Mouse (Mus musculus) kidney, embryonic 14.5 days (tissue): Measurements from ENCODE around the gene Abi3bp. TPM values are rescaled to one million over a fixed set of nuclear protein-coding genes. Genes with fewer than 3 reads are reported as not detected.

Experiments
- ATAC-seq: fragments of 200-750 bp; cut with Nextera tagmentation; 2 replicates; pipeline ENCODE4 v1.8.0; 2017; ENCODE audit warnings: moderate number of reproducible peaks, mild to moderate bottlenecking, moderate TSS enrichment, moderate library complexity; ENCODE audit not compliant: low FRiP score, low TSS enrichment
- H3K27ac ChIP-seq: fragments of 300-500 bp; sonication (generic); 2 replicates; pipeline ENCODE4 v1.5.1; 2014; ENCODE audit warnings: low read depth, mild to moderate bottlenecking, low read length, moderate library complexity, mixed read lengths
- H3K27me3 ChIP-seq: fragments of 300-500 bp; sonication (generic); 2 replicates; pipeline ENCODE4 v1.6.1; 2014; ENCODE audit warnings: mild to moderate bottlenecking, low read length; ENCODE audit not compliant: control insufficient read depth, insufficient read depth
- H3K36me3 ChIP-seq: fragments of 300-500 bp; sonication (generic); 2 replicates; pipeline ENCODE4 v1.6.1; 2014; ENCODE audit warnings: low read length, mixed read lengths; ENCODE audit not compliant: control insufficient read depth, insufficient read depth
- H3K4me1 ChIP-seq: fragments of 300-500 bp; sonication (generic); 2 replicates; pipeline ENCODE4 v1.6.1; 2014; ENCODE audit warnings: low read length, mixed read lengths; ENCODE audit not compliant: control insufficient read depth, insufficient read depth
- H3K4me2 ChIP-seq: fragments of 300-500 bp; sonication (generic); replicated peaks from 2 replicates; pipeline ENCODE4 v1.6.1; 2014; ENCODE audit warnings: low read depth, mild to moderate bottlenecking, low read length
- H3K4me3 ChIP-seq: fragments of 300-500 bp; sonication (generic); 2 replicates; pipeline ENCODE4 v1.5.1; 2014; ENCODE audit warnings: mild to moderate bottlenecking, low read length
- H3K9ac ChIP-seq: fragments of 300-500 bp; sonication (generic); 2 replicates; pipeline ENCODE4 v1.6.1; 2014; ENCODE audit warnings: low read depth, mild to moderate bottlenecking, low read length, moderate library complexity
- H3K9me3 ChIP-seq: fragments of 300-500 bp; sonication (generic); 2 replicates; pipeline ENCODE4 v1.6.1; 2016; ENCODE audit warnings: low read length; ENCODE audit not compliant: control insufficient read depth
- WGBS: fragments of 180-500 bp; shearing (Covaris S2); extraction: QIAGEN DNeasy Blood & Tissue Kit; methylation state at CpG from one replicate; pipeline ENCODE4 v1.1.7; 2014; 5-methylcytosine and 5-hydroxymethylcytosine counted together
- polyA plus RNA-seq: library from polyadenylated mRNA; unstranded; fragments of >200 nt; fragmentation: Nextera tagmentation; extraction: Ambion mirVana; gene quantifications from 2 replicates; pipeline ENCODE4 v1.2.1, GENCODE M21; 2014

Gene Abi3bp
- polyA plus RNA-seq, 1 experiment from 2014 or later: 2.5 TPM

- ATAC-seq: no peak
- Histone ChIP-seq H3K36me3 (no peaks in the 10 kb centered on the region), H3K27ac (no peak overlapping the region), H3K9me3 (no peaks in the 10 kb centered on the region), H3K4me2 (no peak overlapping the region), H3K4me1 (no peaks in the 10 kb centered on the region), H3K4me3 (no peak overlapping the region), H3K9ac (no peak overlapping the region), H3K27me3 (no peaks in the 10 kb centered on the region)
- WGBS: 92% methylated on average over 2 of the region's 2 CpGs
These were observed 4.5 kb upstream of the Abi3bp start for GRCm38 (mm10) chr16:56473160-56473559.

DNA sequence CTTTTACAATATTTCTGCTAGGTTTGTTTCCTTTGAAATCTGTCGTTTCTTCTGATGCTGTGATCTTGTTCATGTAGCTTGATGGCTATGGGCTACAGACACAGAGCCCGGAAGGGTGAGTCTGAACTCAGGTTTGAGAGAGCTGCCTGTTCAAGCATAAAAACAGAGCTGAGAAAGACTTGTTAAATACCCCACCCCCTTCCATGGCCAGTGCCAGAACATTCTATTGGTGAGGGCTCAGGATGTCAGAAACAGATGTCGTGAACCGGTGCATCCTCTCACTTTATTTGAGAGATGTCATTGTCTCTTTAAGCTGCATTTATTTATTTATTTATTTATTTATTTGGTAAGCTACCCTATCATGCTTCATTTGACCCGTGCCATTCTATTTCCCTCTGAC is 2.0 kb upstream of the Abi3bp start:
- no peak for ATAC-seq
- no peaks in the 10 kb centered on the region for H3K36me3 ChIP-seq
- 86% methylated on average over 5 of the region's 5 CpGs for WGBS
- no peak overlapping the region for H3K4me3 ChIP-seq
- no peaks in the 10 kb centered on the region for H3K9me3 ChIP-seq
- no peaks in the 10 kb centered on the region for H3K4me1 ChIP-seq
- H3K27me3 ChIP-seq: no peaks in the 10 kb centered on the region
- no peak overlapping the region for H3K9ac ChIP-seq
- no peak overlapping the region for H3K27ac ChIP-seq
- H3K4me2 ChIP-seq: no peak overlapping the region

DNA sequence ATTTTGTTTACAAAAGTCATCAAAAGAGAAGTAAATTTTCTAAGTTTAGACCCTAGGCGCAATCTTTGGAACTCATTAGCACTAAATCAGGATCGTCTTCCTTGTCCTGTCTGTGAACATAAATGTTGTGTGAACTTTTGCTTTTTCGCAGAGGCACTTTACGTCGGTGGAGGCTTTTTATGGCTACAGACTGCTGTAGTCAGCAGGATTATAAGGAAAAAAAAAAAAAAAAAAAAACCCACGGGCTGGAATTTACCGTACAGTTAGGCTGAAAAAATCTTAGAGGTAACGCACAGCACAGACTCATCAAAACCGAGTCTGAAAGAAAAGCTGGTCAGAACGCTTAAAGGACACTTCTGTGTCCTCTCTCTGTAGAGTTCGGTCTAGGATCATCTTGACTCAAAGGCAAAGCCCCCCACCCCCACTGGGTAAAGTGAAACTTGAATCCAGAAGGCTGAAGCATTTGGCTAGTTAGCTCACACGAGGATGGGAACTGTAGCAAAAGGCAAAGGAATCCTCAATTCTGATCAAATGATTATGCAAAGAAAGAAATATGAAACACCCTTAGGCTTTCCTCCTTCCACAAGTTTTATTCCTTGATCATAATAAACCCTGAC is 1.0 kb downstream of the Abi3bp start:
- H3K4me3 ChIP-seq: peak overlapping the region; percentile 36
- 9% methylated on average over 12 of the region's 12 CpGs for WGBS
- H3K36me3 ChIP-seq: no peaks in the 10 kb centered on the region
- H3K27ac ChIP-seq: peak overlapping the region; percentile 38; the same call in 1 of the 2 replicates
- no peaks in the 10 kb centered on the region for H3K4me1 ChIP-seq
- no peaks in the 10 kb centered on the region for H3K27me3 ChIP-seq
- H3K9ac ChIP-seq: peak overlapping the region; percentile 28; the same call in 1 of the 2 replicates
- no peaks in the 10 kb centered on the region for H3K9me3 ChIP-seq
- peak overlapping the region; percentile 39 for H3K4me2 ChIP-seq
- peak; percentile 40 for ATAC-seq

- WGBS: 70% methylated on average over 10 of the region's 10 CpGs
- Histone ChIP-seq H3K4me2 (no peak overlapping the region), H3K27me3 (no peaks in the 10 kb centered on the region), H3K27ac (no peak overlapping the region), H3K9ac (no peak overlapping the region), H3K4me1 (no peaks in the 10 kb centered on the region), H3K36me3 (no peaks in the 10 kb centered on the region), H3K4me3 (no peak overlapping the region), H3K9me3 (no peaks in the 10 kb centered on the region)
- ATAC-seq: no peak
These were observed 5.8 kb downstream of the Abi3bp start for GRCm38 (mm10) chr16:56483466-56483865.

GRCm38 (mm10) chr16:56486461-56486860 is 8.8 kb downstream of the Abi3bp start:
- no peak overlapping the region for H3K4me3 ChIP-seq
- no peak overlapping the region for H3K9ac ChIP-seq
- WGBS: 73% methylated on average over 4 of the region's 4 CpGs
- ATAC-seq: no peak
- H3K27ac ChIP-seq: no peak overlapping the region
- no peak overlapping the region for H3K4me2 ChIP-seq
- no peaks in the 10 kb centered on the region for H3K27me3 ChIP-seq
- H3K9me3 ChIP-seq: no peaks in the 10 kb centered on the region
- no peaks in the 10 kb centered on the region for H3K4me1 ChIP-seq
- H3K36me3 ChIP-seq: no peaks in the 10 kb centered on the region

GRCm38 (mm10) chr16:56490861-56491260 is 13.2 kb downstream of the Abi3bp start:
- Histone ChIP-seq H3K9ac (no peak overlapping the region), H3K4me3 (no peak overlapping the region), H3K4me2 (no peak overlapping the region), H3K4me1 (no peaks in the 10 kb centered on the region), H3K9me3 (no peaks in the 10 kb centered on the region), H3K27ac (no peak overlapping the region), H3K27me3 (no peaks in the 10 kb centered on the region), H3K36me3 (no peaks in the 10 kb centered on the region)
- WGBS: 85% methylated on average over 3 of the region's 3 CpGs
- no peak for ATAC-seq

GRCm38 (mm10) chr16:56495266-56495665 is 17.6 kb downstream of the Abi3bp start:
- H3K36me3 ChIP-seq: no peaks in the 10 kb centered on the region
- H3K9ac ChIP-seq: no peak overlapping the region
- 58% methylated on average over 4 of the region's 4 CpGs for whole genome bisulfite sequencing
- no peak overlapping the region for H3K4me3 ChIP-seq
- no peak overlapping the region for H3K4me2 ChIP-seq
- H3K4me1 ChIP-seq: no peaks in the 10 kb centered on the region
- no peak overlapping the region for H3K27ac ChIP-seq
- no peaks in the 10 kb centered on the region for H3K27me3 ChIP-seq
- H3K9me3 ChIP-seq: no peaks in the 10 kb centered on the region
- no peak for ATAC-seq

- Histone ChIP-seq H3K27ac (no peak overlapping the region), H3K4me1 (no peaks in the 10 kb centered on the region), H3K4me3 (no peak overlapping the region), H3K9me3 (no peaks in the 10 kb centered on the region), H3K36me3 (no peaks in the 10 kb centered on the region), H3K4me2 (no peak overlapping the region), H3K9ac (no peak overlapping the region), H3K27me3 (no peaks in the 10 kb centered on the region)
- ATAC-seq: no peak
- WGBS: 66% methylated on average over 4 of the region's 4 CpGs
These were observed 19.1 kb downstream of the Abi3bp start for GRCm38 (mm10) chr16:56496743-56497142.

DNA sequence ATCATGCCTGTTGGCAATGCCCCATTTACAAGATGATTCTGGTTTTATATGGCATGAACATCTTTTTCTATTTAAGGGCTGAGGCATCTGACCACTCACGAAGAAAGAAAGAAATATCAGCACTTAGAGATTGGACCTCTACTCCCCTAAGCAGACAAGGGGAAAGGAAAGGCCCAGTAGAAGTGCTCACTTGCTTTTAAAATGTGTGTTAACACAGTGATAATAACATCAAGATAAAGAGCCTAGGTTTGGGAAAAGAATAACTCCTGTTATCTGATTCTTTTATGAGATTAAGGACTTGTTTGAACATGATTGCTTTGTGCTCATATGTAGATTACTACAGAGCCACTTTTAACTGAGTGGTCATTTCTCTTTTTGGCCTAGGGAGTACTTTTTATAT is 21.0 kb downstream of the Abi3bp start:
- Histone ChIP-seq H3K36me3 (no peaks in the 10 kb centered on the region), H3K4me2 (no peak overlapping the region), H3K27me3 (no peaks in the 10 kb centered on the region), H3K4me3 (no peak overlapping the region), H3K9ac (no peak overlapping the region), H3K4me1 (no peaks in the 10 kb centered on the region), H3K9me3 (no peaks in the 10 kb centered on the region), H3K27ac (no peak overlapping the region)
- no peak for ATAC-seq
- WGBS: 69% methylated on average over 1 of the region's 1 CpGs
